Mouse (Mus musculus) lung, postnatal 14 days (tissue): ENCODE measurements at regions not wholly inside any gene's neighbourhood (a gene's known extent, or its start where the extent isn't known, plus 50 kb on each side); places are given as distances from the start of the nearest gene placed in this dataset.

Source experiments
- DNase-seq: peaks from one replicate; pipeline ENCODE4 v3.0.0; 2021

- DNase-seq = no peak
These were observed 187.3 kb upstream of the Nrp1 start for GRCm38 (mm10) chr8:128171116-128171515.

GRCm38 (mm10) chr8:128180214-128180613, 178.2 kb upstream of the Nrp1 start:
- no peak for DNase-seq

- DNase-seq = no peak
These were observed 175.3 kb upstream of the Nrp1 start for GRCm38 (mm10) chr8:128183081-128183480.

GRCm38 (mm10) chr8:128188321-128188720, 170.1 kb upstream of the Nrp1 start:
- DNase-seq = no peak

- no peak for DNase-seq
These were observed 165.0 kb upstream of the Nrp1 start for GRCm38 (mm10) chr8:128193293-128193887.

GRCm38 (mm10) chr8:128200815-128201214, 157.6 kb upstream of the Nrp1 start:
- DNase-seq = no peak

GRCm38 (mm10) chr8:128201635-128202034, 156.8 kb upstream of the Nrp1 start:
- DNase-seq = no peak

- DNase-seq = no peak
These were observed 156.1 kb upstream of the Nrp1 start for GRCm38 (mm10) chr8:128202158-128202886.

GRCm38 (mm10) chr8:128204803-128205202, 153.6 kb upstream of the Nrp1 start:
- no peak for DNase-seq

GRCm38 (mm10) chr8:128207138-128207537, 151.3 kb upstream of the Nrp1 start:
- DNase-seq = no peak

- no peak for DNase-seq
These were observed 147.6 kb upstream of the Nrp1 start for GRCm38 (mm10) chr8:128210761-128211160.

GRCm38 (mm10) chr8:128212223-128212622, 146.2 kb upstream of the Nrp1 start:
- no peak for DNase-seq

GRCm38 (mm10) chr8:128214256-128214655, 144.1 kb upstream of the Nrp1 start:
- peak; percentile 23 for DNase-seq

GRCm38 (mm10) chr8:128218886-128219285, 139.5 kb upstream of the Nrp1 start:
- DNase-seq = no peak

GRCm38 (mm10) chr8:128219539-128219938, 138.9 kb upstream of the Nrp1 start:
- peak; percentile 76 for DNase-seq

- DNase-seq = no peak
These were observed 135.3 kb upstream of the Nrp1 start for GRCm38 (mm10) chr8:128223092-128223491.

GRCm38 (mm10) chr8:128223522-128223921, 134.9 kb upstream of the Nrp1 start:
- DNase-seq = no peak

- no peak for DNase-seq
These were observed 133.3 kb upstream of the Nrp1 start for GRCm38 (mm10) chr8:128225123-128225522.

GRCm38 (mm10) chr8:128235071-128235470, 123.3 kb upstream of the Nrp1 start:
- no peak for DNase-seq

GRCm38 (mm10) chr8:128235527-128235926, 122.9 kb upstream of the Nrp1 start:
- DNase-seq = no peak

GRCm38 (mm10) chr8:128236097-128236496, 122.3 kb upstream of the Nrp1 start:
- no peak for DNase-seq

- DNase-seq = no peak
These were observed 119.5 kb upstream of the Nrp1 start for GRCm38 (mm10) chr8:128238948-128239347.

GRCm38 (mm10) chr8:128239783-128240182, 118.6 kb upstream of the Nrp1 start:
- DNase-seq = no peak

- DNase-seq = no peak
These were observed 117.2 kb upstream of the Nrp1 start for GRCm38 (mm10) chr8:128241200-128241599.
